Mouse (Mus musculus): ENCODE data around the gene Mzf1. TPM values are rescaled to one million over a fixed set of nuclear protein-coding genes. Genes with fewer than 3 reads are reported as not detected.
A peak's percentile ranks its signal among the peaks of the same experiment; 100 is the strongest.
"Not testable (repeated sequence)": the region's sequence is repeated elsewhere in the genome, so short reads cannot be mapped to it uniquely, and the experiment has no call there.

Gene Mzf1
- under 1 TPM; 0.51 to 0.92 TPM for total RNA-seq (2021)
- long read RNA-seq, experiment 1, result 0 reads
- long read RNA-seq, experiment 2, partial matches to known transcripts, result 0 of 1 reads
- long read RNA-seq, experiment 2, other reads (novel, unspliced or antisense), result 1 of 1 reads

DNA sequence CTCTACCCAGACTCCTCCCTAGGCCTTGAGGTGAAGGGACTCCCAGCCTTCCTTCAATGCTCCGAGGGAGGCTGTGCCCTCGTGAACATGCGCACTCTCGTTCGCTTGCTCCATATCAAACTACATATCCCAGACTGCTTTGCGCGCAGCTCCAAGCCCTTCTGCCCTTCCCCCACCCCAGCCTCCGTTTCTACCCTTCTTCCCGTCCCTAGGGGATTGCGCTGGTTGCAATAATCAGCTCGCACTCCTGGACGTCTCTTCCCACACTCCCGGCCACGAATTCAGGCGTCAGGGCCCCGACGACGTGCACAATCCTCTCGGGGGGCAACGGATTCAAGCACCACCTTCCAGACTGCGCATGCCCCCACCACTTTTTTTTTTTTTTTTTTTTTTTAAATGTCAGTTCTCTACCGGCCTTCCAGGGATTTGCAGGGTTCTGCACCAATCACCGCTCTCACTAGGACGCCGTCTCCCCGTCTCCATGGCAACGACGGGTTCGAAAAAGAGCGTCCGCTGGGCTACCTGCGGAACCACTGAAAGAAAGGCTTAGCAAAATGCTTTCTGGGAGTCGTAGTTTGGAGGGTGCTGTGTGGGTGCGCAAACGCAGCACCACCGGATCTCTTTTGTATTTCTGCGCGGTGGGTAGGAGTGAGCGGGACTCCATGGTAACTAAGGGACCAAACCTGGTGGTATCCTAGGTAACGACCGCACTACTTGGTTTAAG, at the start of gene Mzf1:
Gene Mzf1 (minus strand): TSS at position 478 of the 724 bp plus-strand sequence.
- intact Hi-C loops (cut with DNase I), result loop anchor here (5.0 to 10.0 kb wide), 3 partner anchors 157 to 570 kb away; partner anchors contain the start of genes Lig1, Zscan22 and Zswim9
- Histone ChIP-seq H3K4me3 (peak within 1 kb of the TSS; percentile 91), H3K27ac (peak within 1 kb of the TSS; percentile 94)
- no peak for TF ChIP-seq CTCF (IDR thresholded peaks at IDR 0.05)
- peak; percentile 94 for DNase-seq

DNA sequence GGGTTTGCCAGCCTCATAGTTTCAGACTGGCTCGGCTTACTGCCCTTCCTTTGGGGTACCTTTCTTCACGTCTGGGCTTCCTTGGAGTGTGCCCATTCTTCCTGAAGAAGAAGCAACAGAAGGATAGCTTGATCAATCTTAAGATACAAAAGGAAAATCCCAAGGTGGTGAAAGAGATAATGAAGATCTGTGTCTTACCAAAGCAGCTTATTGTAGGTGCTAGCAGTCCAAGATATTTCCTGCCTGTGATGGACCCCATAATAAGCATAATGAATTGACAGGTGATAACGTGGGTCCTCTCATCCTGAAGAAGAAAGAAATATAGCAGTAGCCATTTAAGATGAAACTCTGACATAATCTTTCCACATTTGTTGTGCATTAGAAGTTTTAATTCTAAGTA, 40.5 kb upstream of the Mzf1 start, which contains the start of gene Vmn1r85:
Gene Vmn1r85 (minus strand): TSS at position 101 of the 400 bp plus-strand sequence.
- DNase-seq, result no peak
- Histone ChIP-seq H3K27ac (no peak within 1 kb of the TSS), H3K4me3 (no peak within 1 kb of the TSS)
- intact Hi-C loops (cut with DNase I), result no loop called here
- no peak for TF ChIP-seq CTCF (IDR thresholded peaks at IDR 0.05)

DNA sequence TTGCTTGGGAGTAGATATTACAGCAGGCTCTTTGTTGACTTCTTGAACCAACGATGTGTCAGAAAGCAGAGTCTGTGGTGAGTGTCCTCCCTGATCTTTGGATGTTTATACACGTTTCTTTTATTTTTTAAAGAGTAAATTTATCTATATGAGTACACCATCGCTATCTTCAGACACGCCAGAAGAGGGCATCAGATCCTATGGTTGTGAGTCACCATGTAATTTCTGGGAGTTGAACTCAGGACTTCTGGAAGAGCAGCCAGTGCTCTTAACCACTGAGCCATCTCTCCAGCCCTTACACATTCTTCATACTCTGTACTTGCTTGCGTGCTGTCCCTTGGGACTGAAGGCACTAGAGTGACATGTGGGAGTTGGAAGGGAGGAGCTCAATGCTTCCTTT, 17.7 kb upstream of the Mzf1 start:
- no peak overlapping the region for H3K27ac ChIP-seq
- intact Hi-C loops (cut with DNase I), result no loop called here

DNA sequence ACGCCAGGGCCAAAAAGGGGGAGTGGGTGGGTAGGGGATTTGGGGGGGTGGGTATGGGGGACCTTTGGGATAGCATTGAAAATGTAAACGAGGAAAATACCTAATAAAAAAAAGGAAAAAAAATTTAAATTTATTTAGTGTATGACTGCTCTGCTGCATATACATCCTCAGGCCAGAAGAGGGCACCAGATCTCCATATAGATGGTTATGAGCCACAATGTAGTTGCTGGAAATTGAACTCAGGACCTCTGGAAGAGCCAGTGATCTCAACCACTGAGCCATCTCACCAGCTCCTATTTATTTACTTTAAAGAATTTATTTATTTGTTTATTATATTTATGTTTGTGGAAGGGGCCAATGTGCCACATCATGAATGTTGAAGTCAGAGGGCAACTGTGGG, 8.8 kb upstream of the Mzf1 start:
- H3K4me3 ChIP-seq; intact Hi-C loops (cut with DNase I); H3K27ac ChIP-seq; DNase-seq: not testable (repeated sequence)
- TF ChIP-seq CTCF (IDR thresholded peaks at IDR 0.05), result peak; percentile 52

More for the DNA sequence above, 17.7 kb upstream of the Mzf1 start:
- DNase-seq, result no peak
- TF ChIP-seq CTCF (IDR thresholded peaks at IDR 0.05), result no peak; the same call in 1 of the 2 replicates
- H3K4me3 ChIP-seq, result no peak overlapping the region

DNA sequence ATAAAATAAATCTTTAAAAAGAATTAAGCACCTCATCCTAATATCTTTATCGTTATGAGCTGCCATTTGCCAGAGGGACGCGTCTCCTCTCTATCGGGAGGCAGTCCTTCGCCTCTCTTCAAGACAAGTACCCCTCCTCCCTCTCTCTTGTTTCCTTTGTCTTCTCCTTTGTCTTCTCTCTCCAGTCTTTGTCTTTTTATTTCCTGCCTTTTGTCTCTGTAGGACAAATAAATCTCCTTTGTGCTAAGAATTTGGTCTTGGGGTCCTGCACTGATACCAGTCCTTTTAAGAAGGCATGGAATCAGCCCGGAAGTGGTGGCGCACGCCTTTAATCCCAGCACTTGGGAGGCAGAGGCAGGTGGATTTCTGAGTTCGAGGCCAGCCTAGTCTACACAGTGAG, 5.0 kb upstream of the Mzf1 start:
- DNase-seq, result no peak
- no peak for TF ChIP-seq CTCF (IDR thresholded peaks at IDR 0.05)
- Histone ChIP-seq H3K27ac (no peak overlapping the region), H3K4me3 (no peak overlapping the region)
- intact Hi-C loops (cut with DNase I), result loop anchor here (10.0 kb wide), 1 partner anchor 575 kb away; no protein-coding TSS in a partner anchor

DNA sequence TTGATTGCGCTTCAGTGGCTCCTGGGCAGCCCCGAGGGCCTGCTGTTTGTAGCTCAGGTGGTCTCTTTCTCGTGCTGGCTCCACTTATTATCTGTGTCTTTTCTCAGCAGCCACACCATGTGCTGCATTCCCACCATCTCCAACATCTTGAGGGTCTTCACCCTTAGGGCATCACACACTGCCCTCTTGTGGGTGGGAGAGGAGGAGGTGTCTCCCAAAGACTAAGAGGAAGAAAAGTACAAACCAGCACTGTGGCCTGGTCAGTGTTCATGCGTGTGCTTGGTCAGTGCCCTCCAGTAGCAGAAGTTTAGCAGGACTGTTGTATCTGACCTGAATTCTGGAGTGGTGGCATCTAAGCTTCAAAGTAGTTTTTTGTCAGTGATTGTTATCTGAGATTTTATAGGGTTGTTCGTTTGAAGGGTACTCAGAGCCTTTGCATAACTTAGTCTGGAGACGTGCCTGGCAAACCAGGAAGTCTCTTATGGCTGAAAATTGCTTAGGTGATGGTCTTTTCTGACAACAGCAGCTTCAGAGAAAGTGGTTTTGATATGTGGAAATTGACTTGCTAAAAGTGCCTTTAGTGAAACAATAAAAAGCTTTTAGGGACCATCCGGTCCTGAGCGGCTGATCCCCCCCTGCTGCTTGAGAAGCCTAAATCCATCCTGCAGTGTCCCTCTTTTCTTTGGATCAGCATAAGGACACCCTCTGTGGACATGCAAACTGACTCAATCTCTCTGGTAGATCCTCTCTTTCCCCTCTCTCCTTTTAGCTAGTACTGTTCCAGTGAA, 2.5 kb upstream of the Mzf1 start:
- intact Hi-C loops (cut with DNase I), result loop anchor here (10.0 kb wide), 1 partner anchor 572 kb away; no protein-coding TSS in a partner anchor
- DNase-seq, result no peak
- Histone ChIP-seq H3K27ac (no peak overlapping the region), H3K4me3 (no peak overlapping the region)
- TF ChIP-seq CTCF (IDR thresholded peaks at IDR 0.05), result no peak; the same call in 1 of the 2 replicates

DNA sequence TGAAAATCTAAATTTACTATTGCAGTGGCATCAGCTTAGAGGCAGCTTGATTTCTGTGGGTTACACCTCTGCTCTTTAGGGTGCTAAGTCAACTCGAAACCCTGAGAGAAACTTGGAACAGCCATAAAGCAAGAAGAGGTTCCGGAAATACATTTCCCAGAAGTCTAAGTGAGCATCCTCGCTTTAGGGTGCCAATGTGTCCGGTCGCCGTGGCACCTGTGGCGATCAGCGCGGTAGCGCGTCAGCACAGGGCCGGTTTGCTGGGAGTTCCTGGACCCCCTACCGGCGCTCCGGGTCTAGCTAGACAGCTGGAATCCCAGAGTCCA, 640 bp downstream of the Mzf1 start:
- no peak for DNase-seq
- Histone ChIP-seq H3K27ac (peak overlapping the region; percentile 94), H3K4me3 (peak overlapping the region; percentile 91)
- intact Hi-C loops (cut with DNase I), result loop anchor here (5.0 to 10.0 kb wide), 3 partner anchors 157 to 569 kb away; partner anchors contain the start of genes Lig1, Zscan22 and Zswim9
- TF ChIP-seq CTCF (IDR thresholded peaks at IDR 0.05), result no peak

DNA sequence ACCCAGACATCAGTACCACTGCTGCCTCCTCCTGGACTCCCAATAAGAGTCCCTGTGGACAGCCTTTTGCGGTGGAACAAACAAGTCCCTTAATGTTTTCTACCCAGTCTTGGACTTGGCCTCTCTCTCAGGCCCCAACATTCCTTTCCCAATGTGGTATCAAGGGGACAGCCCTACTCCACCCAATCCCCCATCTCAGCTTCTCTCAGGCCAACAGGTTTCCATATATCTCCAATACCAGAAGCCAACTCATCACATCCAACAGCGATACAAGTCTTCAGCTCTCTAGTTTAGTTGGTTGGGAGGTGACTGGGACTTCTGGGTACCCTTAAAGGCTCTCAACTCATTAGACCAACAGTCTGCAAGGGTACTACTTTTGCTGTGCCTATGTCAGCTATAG, 1.1 kb downstream of the Mzf1 start:
- H3K27ac ChIP-seq, result peak overlapping the region; percentile 94
- TF ChIP-seq CTCF (IDR thresholded peaks at IDR 0.05), result no peak
- intact Hi-C loops (cut with DNase I), result loop anchor here (5.0 to 10.0 kb wide), 3 partner anchors 156 to 569 kb away; partner anchors contain the start of genes Lig1, Zscan22 and Zswim9
- H3K4me3 ChIP-seq, result peak overlapping the region; percentile 91
- no peak for DNase-seq

DNA sequence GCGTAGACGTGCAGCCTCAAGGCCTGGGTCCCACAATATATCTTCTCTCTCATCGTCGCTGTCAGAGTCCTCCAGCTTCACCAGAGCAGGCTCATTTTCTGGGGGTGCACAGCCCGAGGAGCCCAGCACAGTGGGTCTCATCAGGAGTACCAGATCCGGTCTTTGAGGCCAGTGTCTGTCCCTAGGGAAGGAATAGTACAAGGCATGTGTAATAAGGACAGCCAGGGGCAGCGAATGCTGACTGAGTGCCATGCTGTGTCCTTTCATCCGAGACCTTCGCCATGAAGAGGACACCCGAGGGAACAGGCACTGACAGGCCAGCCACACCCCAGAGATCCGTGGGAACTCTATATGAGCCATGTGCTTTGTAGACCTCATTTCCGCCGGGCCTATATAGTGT, 1.6 kb downstream of the Mzf1 start:
- no peak for DNase-seq
- no peak overlapping the region for H3K4me3 ChIP-seq
- TF ChIP-seq CTCF (IDR thresholded peaks at IDR 0.05), result no peak
- no peak overlapping the region for H3K27ac ChIP-seq
- intact Hi-C loops (cut with DNase I), result loop anchor here (5.0 to 10.0 kb wide), 3 partner anchors 156 to 568 kb away; partner anchors contain the start of genes Lig1, Zscan22 and Zswim9

DNA sequence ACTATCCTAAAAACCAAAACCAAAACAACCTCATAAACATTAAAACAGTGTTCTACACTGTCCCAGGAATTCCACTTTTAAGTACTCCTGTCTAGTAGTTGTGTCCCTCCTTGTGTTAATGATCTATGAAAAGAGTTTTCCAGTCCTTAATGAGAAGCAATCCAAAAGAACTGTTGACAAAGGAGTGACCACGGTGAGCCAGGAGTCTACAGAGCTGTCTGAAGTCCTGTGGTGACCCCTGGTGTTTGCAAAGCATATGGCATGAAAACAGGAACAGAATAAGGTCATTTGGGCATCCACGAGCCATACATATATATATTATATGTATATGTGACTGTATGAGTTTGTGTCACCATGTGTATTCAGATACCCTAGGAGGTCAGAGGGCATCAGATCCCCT, 8.5 kb downstream of the Mzf1 start:
- Histone ChIP-seq H3K4me3 (no peak overlapping the region), H3K27ac (no peak overlapping the region)
- intact Hi-C loops (cut with DNase I), result loop anchor here (1.0 to 5.0 kb wide), 2 partner anchors 37 to 134 kb away; no protein-coding TSS in a partner anchor
- peak; percentile 49 for DNase-seq
- TF ChIP-seq CTCF (IDR thresholded peaks at IDR 0.05), result peak; percentile 85

DNA sequence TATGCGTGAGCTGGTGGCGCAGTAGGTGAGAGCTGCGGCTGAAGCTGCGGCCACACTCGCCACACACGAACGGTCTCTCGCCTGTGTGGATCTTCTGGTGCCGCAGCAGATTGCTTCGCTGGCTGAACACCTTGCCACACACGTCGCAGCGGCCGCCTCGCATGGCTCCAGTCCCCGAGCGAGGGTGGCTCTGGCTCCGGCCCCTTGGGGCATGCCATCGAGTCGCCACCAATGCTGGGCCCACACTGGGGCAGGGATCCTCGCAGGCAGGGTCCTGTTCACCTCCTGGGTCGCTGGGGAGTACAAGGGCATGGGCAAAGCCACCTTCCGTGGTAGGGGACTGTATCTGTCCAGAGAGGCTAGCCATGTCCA, 10.3 kb downstream of the Mzf1 start:
- intact Hi-C loops (cut with DNase I), result no loop called here
- TF ChIP-seq CTCF (IDR thresholded peaks at IDR 0.05), result no peak
- Histone ChIP-seq H3K4me3 (peak overlapping the region; percentile 59), H3K27ac (no peak overlapping the region)
- DNase-seq, result no peak

DNA sequence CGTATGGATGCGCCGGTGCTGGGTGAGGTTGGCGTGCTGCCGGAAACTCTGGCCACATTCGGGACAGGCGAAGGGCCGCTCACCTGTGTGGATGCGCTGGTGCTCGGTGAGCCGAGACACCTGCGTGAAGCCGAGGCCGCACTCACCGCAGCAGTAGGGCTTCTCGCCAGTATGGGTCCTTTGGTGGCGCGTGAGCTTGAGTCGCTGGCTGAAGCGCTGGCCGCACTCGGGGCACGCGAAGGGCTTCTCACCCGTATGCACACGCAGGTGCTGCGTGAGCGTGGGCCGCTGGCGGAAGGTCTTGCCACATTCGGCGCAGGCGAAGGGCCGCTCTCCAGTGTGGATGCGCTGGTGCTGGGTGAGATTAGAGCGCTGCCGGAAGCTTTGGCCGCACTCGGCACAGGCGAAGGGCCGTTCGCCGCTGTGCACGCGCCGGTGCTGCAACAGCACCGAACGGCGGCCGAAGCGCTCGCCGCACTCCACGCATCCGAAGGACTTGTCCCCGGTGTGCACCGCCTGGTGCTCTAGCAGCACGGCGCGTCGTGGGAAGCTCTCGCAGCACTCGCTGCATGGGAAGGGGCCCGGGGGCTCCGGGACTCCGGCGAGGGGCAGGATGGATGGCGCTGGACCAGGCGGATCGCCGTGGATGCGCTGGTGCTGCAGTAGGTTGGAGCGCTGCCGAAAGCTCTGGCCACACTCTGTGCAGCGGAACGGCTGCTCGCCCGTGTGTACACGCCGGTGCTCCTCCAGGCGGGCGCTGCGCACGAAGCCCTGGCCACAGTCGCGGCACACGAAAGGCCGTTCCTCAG, 10.9 kb downstream of the Mzf1 start:
- peak overlapping the region; percentile 59 for H3K4me3 ChIP-seq
- intact Hi-C loops (cut with DNase I), result no loop called here

More for the DNA sequence above, 10.9 kb downstream of the Mzf1 start:
- no peak overlapping the region for H3K27ac ChIP-seq
- TF ChIP-seq CTCF (IDR thresholded peaks at IDR 0.05), result no peak
- DNase-seq, result peak; percentile 58

Data from gastrocnemius, adult 2 months (tissue).